Mouse (Mus musculus) cerebellum, adult 2 months (tissue): ENCODE data around the gene Rcor1. TPM values are rescaled to one million over a fixed set of nuclear protein-coding genes. Genes with fewer than 3 reads are reported as not detected.

Source experiments
- DNase-seq, 2 experiments: peaks; one replicate each; pipeline ENCODE4 v3.0.0; 2021
- H3K27ac ChIP-seq: fragments of 200-500 bp; 2 replicates; pipeline ENCODE4 v1.5.1; 2012; ENCODE audit warnings: low read length, control low read depth, inconsistent platforms; ENCODE audit not compliant: insufficient read depth
- H3K27me3 ChIP-seq: fragments of 200-500 bp; 2 replicates; pipeline ENCODE4 v1.6.1; 2012; ENCODE audit warnings: inconsistent platforms, mild to moderate bottlenecking, low read length, moderate library complexity; ENCODE audit not compliant: control insufficient read depth, insufficient read depth
- H3K4me1 ChIP-seq: fragments of 200-500 bp; 2 replicates; pipeline ENCODE4 v1.6.1; 2011; ENCODE audit warnings: low read length; ENCODE audit not compliant: control insufficient read depth, insufficient read depth
- H3K4me3 ChIP-seq: fragments of 200-500 bp; replicated peaks from 2 replicates; pipeline ENCODE3; 2011; ENCODE audit warnings: mild to moderate bottlenecking, low read depth, low read length, control low read depth; ENCODE audit not compliant: insufficient read depth
- CTCF ChIP-seq: fragments of 200-500 bp; IDR thresholded peaks from 2 replicates; pipeline ENCODE4 v1.5.1; 2011; ENCODE audit warnings: low read depth, mild to moderate bottlenecking, control low read depth, low read length, moderate library complexity, borderline replicate concordance; ENCODE audit not compliant: insufficient read depth
- POLR2A ChIP-seq: fragments of 200-500 bp; IDR thresholded peaks from 2 replicates; pipeline ENCODE4 v1.6.1; 2011; ENCODE audit warnings: low read length, control low read depth, borderline replicate concordance; ENCODE audit not compliant: insufficient read depth
- WGBS: fragments of 180-500 bp; shearing (Covaris S2); methylation state at CpG from one replicate; pipeline ENCODE4 v1.1.7; 2018; 5-methylcytosine and 5-hydroxymethylcytosine counted together
- polyA plus RNA-seq: library from polyadenylated mRNA; depleted of rRNA; stranded (reverse); fragments of >200 nt; gene quantifications from 2 replicates; pipeline ENCODE4 v1.2.3, GENCODE M21; 2012

The Rcor1 gene
- polyA plus RNA-seq, 1 experiment: 15.8 TPM

DNA sequence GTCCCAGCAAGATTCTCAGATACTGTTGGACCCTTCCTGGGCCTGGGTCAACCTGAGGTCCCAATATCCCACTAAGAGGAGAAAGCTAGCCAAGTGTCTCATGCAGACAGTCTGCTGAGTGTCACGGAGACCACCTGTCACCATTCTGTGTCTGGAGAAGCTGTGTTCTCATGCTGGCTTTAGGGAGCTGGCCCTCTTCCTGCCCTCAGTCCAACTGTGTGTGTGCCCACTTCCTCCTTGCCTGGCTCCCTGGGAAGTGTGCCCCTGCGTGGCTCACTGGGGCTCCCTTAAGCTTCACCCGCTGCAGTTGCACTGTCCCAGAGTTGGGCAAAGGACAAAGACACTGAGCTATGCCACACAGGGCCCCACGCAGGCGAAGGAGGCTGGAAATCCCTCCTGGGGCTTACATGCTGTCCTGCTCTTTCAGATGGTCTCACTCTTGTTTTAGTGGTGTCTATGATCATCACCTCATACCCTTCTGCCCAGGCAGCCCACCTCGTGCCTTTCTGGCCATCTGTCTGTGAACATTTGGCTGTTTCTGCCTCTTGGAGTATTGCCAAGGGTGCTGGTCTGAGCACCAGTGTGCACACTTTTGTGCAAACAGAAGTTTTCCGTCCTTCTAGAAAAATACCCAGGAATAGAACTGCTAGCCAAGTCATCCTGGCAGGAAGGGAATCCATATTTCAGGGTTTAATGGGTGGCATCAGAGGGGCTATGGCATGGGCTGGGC lies 114.0 kb downstream of the Rcor1 start:
- H3K27ac ChIP-seq: no peak overlapping the region
- peak; percentile 37 to 49 for DNase-seq
- no peaks in the 10 kb centered on the region for H3K27me3 ChIP-seq
- no peak for TF ChIP-seq POLR2A
- TF ChIP-seq CTCF: no peak
- WGBS: 22% methylated on average over 7 of the region's 7 CpGs
- H3K4me1 ChIP-seq: peaks cover 6% of the 10 kb centered on the region
- no peak overlapping the region for H3K4me3 ChIP-seq

DNA sequence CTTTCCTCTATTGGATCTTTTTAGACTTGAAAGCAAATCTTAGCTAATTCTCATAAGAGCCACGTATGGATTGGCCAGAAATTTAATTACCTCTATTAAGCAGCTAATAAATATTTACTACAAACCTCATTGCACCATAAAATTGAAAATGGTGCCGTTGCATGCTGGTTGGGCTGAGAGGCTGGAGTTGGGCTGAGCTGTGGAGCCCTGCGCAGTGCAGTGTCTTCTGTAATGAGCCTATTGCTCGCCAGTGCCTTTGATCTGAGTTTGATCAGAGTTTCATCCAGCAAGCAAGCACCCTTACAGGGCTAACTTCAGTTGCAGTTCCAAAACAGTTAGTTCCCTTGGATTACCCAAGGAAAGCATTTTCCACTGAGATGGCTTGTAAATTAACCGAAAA lies 114.8 kb downstream of the Rcor1 start:
- WGBS: 87% methylated on average over 5 of the region's 5 CpGs
- H3K4me3 ChIP-seq: no peak overlapping the region
- no peak overlapping the region for H3K27ac ChIP-seq
- TF ChIP-seq POLR2A (no peak), CTCF (no peak)
- no peaks in the 10 kb centered on the region for H3K27me3 ChIP-seq
- H3K4me1 ChIP-seq: peaks cover 6% of the 10 kb centered on the region
- DNase-seq: no peak

DNA sequence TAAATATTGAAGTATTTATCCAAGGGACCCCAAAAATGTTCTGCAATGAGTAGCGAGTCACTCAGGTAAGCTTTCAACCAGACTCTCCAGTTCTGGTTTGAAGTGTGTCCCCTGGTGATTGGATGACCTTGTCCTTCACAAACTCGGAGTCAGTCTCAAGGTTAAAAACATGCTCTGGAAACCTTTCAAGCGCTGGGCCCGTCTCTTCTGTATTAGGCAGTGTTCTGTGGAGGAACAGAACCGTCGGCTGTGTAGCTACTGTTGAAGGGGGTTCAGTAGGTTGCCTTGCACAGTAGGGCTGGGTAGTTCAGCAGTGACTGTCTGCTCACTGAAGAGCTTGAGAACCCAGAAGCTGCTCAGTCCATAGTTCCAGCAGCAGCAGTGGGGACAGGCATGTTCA lies 115.5 kb downstream of the Rcor1 start:
- H3K27me3 ChIP-seq: no peaks in the 10 kb centered on the region
- no peak for DNase-seq
- no peak overlapping the region for H3K27ac ChIP-seq
- WGBS: 97% methylated on average over 6 of the region's 6 CpGs
- TF ChIP-seq CTCF (no peak), POLR2A (no peak)
- H3K4me3 ChIP-seq: no peak overlapping the region
- peaks cover 6% of the 10 kb centered on the region for H3K4me1 ChIP-seq

DNA sequence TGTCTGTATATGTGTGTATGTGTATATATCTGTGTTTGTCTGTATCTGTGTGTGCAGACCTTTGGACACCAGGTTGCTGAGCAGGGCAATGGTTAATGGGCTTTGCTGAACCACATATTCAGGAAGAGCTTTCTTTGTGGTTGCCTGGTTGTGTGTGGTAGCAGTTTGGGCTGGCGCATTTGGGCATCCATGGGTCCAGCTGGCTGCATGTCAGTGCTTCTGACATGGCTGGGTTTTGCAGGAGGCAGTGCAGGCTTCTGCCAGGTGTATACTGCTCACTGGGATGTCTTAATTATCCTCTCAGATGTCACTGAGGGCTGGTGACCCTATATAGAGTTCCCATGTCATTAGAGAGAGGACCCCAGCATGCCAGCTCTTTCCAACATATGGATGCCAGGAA lies 116.6 kb downstream of the Rcor1 start:
- Histone ChIP-seq H3K4me3 (no peak overlapping the region), H3K4me1 (peaks cover 6% of the 10 kb centered on the region), H3K27me3 (no peaks in the 10 kb centered on the region), H3K27ac (no peak overlapping the region)
- 74% methylated on average over 1 of the region's 1 CpGs for WGBS
- DNase-seq: no peak
- TF ChIP-seq POLR2A (no peak), CTCF (no peak)

DNA sequence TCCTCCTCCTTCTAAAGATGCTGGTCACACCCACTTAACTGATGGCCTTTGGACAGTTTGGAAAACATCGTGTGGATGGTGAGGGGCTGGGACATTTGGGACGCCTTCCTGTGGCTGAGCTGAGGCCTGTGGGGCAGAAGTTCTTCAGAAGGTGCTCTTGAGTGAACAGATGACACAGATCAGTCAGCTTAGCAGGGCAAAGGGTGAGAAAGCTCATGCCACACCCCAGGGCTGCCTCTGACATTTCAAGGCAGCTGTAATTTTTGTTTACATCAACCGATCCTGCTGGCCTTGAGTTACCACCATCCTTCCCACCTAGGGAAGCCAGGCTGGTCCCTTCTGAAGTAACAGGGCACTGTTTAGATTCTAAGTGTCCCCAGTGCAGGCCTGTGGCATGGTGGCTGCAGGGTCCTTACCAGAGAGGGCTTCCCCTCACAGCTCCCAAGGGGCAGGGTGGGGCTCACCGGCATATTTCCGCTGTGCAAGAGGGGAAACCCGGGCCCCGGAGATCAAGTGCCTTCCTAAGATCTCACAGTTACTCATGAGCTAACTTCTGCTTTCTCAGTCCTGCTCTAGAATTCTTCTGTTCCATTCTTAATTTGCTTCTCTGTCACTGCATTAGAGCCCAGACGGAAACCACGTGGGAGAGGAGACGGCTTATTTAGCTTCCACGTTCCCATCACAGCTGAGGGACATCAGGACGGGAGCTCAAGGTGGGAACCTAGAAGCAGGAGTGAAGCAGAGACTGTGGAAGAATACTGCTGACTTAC lies 120.7 kb downstream of the Rcor1 start:
- Histone ChIP-seq H3K4me1 (peaks cover 4% of the 10 kb centered on the region; the same call in 1 of the 2 replicates), H3K4me3 (no peak overlapping the region), H3K27me3 (no peaks in the 10 kb centered on the region), H3K27ac (no peak overlapping the region)
- no peak for DNase-seq
- TF ChIP-seq CTCF (no peak), POLR2A (no peak)
- 82% methylated on average over 12 of the region's 12 CpGs for WGBS

DNA sequence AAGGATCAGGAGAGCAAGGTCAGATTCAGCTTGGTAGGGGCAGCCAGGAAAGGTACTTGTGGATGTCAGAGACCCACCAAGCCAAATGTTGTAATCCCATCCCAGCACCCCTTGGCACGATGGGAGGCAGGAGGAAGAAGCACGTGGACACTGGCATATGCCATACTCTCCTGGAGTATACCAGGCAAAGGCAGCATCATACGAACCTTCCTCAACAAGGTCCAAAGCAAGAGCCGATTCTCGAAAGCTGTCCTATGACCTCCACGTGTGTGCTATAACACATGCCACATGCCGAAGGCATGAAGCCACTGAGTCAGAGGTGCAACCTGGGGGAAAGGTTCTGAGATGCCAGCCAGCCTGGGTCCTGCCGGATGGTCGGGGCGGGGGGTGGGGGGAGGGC lies 121.7 kb downstream of the Rcor1 start:
- H3K27ac ChIP-seq: no peak overlapping the region
- no peak for DNase-seq
- no peak overlapping the region for H3K4me3 ChIP-seq
- no peak for TF ChIP-seq POLR2A
- TF ChIP-seq CTCF: no peak
- H3K4me1 ChIP-seq: peaks cover 4% of the 10 kb centered on the region; the same call in 1 of the 2 replicates
- 68% methylated on average over 10 of the region's 10 CpGs for WGBS
- no peaks in the 10 kb centered on the region for H3K27me3 ChIP-seq

DNA sequence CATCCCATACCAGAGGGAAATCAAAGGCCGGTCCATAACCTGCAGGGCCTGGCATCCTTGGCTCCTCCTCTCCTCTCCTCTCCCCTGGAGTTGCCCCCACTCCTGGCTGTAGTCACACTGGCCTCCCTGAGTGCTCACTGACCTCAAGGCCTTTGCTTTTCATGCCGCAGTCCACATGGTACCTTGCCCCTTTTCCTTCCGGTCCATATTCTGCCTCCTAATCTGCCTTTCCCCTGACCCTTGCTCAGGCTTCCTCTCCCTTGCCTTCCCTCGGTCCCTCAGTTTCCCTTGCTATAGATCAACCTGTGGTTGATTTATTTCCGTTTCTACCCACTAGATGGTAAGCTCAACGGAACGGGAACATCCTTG lies 122.8 kb downstream of the Rcor1 start:
- H3K4me1 ChIP-seq: peaks cover 4% of the 10 kb centered on the region; the same call in 1 of the 2 replicates
- H3K27me3 ChIP-seq: no peaks in the 10 kb centered on the region
- 35% methylated on average over 7 of the region's 7 CpGs for WGBS
- TF ChIP-seq POLR2A: no peak
- H3K4me3 ChIP-seq: no peak overlapping the region
- H3K27ac ChIP-seq: no peak overlapping the region
- DNase-seq: no peak

DNA sequence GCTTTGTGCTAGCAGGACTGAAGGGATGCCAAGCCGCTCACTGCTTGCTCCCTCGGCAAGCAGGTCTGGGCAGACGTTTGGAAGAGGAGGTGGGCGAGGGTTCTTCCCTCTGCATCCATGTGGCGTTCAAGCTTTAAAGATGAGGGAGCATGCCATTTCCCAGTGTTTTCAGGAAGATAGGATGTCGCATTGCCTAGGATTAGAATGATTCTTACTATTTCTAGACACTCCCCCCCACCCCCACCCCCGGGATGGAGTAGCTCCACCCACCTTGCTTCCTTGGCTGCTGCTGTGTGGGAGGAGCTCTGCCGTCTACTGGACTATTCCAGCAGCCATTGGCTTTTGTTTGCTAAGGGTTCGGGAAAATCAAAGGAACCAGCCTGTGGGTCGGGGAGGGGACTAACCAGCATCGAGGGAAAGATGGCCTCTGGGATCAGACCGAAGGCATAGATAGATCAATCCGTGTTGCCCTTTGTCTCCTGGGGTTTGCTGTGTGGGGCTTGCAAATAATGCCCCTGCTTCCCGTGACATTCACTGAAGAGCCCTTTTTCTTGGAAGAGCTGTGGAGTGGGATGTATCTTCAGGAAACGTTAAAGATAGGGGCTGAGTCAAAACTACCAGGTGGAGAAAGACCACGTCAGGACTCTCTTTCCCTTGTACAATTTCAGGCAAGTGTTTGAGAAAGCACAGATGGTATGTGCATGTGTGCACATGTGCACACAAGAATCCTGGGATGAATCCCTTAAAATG lies 123.3 kb downstream of the Rcor1 start:
- Histone ChIP-seq H3K27me3 (no peaks in the 10 kb centered on the region), H3K4me3 (no peak overlapping the region), H3K4me1 (peaks cover 4% of the 10 kb centered on the region; the same call in 1 of the 2 replicates), H3K27ac (no peak overlapping the region)
- 31% methylated on average over 16 of the region's 16 CpGs for WGBS
- no peak for DNase-seq
- TF ChIP-seq CTCF (no peak), POLR2A (no peak)
